Mouse (Mus musculus) G1E (cell line): ENCODE data around the gene Bola1. TPM values are rescaled to one million over a fixed set of nuclear protein-coding genes. Genes with fewer than 3 reads are reported as not detected.
"Not testable (repeated sequence)": the region's sequence is repeated elsewhere in the genome, so short reads cannot be mapped to it uniquely, and the experiment has no call there.

Experiments
- ATAC-seq: 2 replicates; pipeline ENCODE4 v1.8.0; 2016; ENCODE audit warnings: mild to moderate bottlenecking; ENCODE audit not compliant: insufficient number of reproducible peaks, poor library complexity, low FRiP score, severe bottlenecking; ENCODE audit errors: extremely low read depth
- DNase-seq: peaks from one replicate; pipeline ENCODE4 v3.0.0; 2012; ENCODE audit warnings: low spot score
- H3K27me3 ChIP-seq: 2 replicates; pipeline ENCODE4 v1.6.1; 2012; ENCODE audit warnings: mild to moderate bottlenecking, low read length, inconsistent platforms; ENCODE audit not compliant: insufficient read depth
- H3K36me3 ChIP-seq: replicated peaks from 2 replicates; pipeline ENCODE3; 2012; ENCODE audit warnings: mild to moderate bottlenecking, inconsistent platforms
- H3K4me1 ChIP-seq: 2 replicates; pipeline ENCODE4 v1.6.1; 2012; ENCODE audit warnings: low read depth, low read length, inconsistent platforms, mixed read lengths; ENCODE audit not compliant: insufficient read depth
- H3K4me3 ChIP-seq: 2 replicates; pipeline ENCODE4 v1.5.1; 2012; ENCODE audit warnings: low read depth, mild to moderate bottlenecking, inconsistent platforms, low read length, moderate library complexity, mixed read lengths
- H3K9me3 ChIP-seq: replicated peaks from 2 replicates; pipeline ENCODE4 v1.6.1; 2012; ENCODE audit warnings: inconsistent platforms
- CTCF ChIP-seq: IDR thresholded peaks from 2 replicates; pipeline ENCODE4 v1.5.1; 2012; ENCODE audit warnings: low read depth, low read length, inconsistent platforms, mixed read lengths
- GATA1 ChIP-seq: IDR thresholded peaks from 2 replicates; pipeline ENCODE4 v1.6.1; 2012; ENCODE audit warnings: borderline replicate concordance, low read length, inconsistent platforms, mixed read lengths
- GATA2 ChIP-seq: IDR thresholded peaks from 2 replicates; pipeline ENCODE4 v1.6.1; 2012; ENCODE audit warnings: low read depth, low read length, inconsistent platforms, borderline replicate concordance
- POLR2AphosphoS5 ChIP-seq: IDR thresholded peaks from 2 replicates; pipeline ENCODE4 v1.6.1; 2012; ENCODE audit warnings: low read depth, low read length, inconsistent platforms; ENCODE audit not compliant: insufficient replicate concordance
- TAL1 ChIP-seq: conservative IDR thresholded peaks from 2 replicates; pipeline ENCODE4 v1.6.1; 2012; ENCODE audit warnings: low read depth, low read length, inconsistent platforms, mixed read lengths
- polyA plus RNA-seq: library from polyadenylated mRNA; stranded (reverse); fragments of >175 nt; gene quantifications from 2 replicates; pipeline ENCODE4 v1.2.3, GENCODE M21; 2012
- total RNA-seq, 2 experiments: library from RNA; stranded (forward) in 1 of 2; stranded (reverse) in 1 of 2; fragments of 200-1000 nt in 1 of 2; fragments of >200 nt in 1 of 2; fragmentation: Nextera tagmentation in 1 of 2; gene quantifications; 2 replicates each; pipeline ENCODE4 v1.2.3; 2014 to 2017

Bola1 gene
- total and polyA plus RNA-seq, 3 experiments, result 19.6 to 115 (median 48.2) TPM

GRCm38 (mm10) chr3:96247356-96248140 is 28.0 kb upstream of the Bola1 start:
- no peak for DNase-seq
- peak overlapping the region; percentile 56 for H3K4me3 ChIP-seq
- no peaks in the 10 kb centered on the region for H3K9me3 ChIP-seq
- ATAC-seq, result no peak
- no peaks in the 10 kb centered on the region for H3K27me3 ChIP-seq
- no peak for TF ChIP-seq GATA2
- peak; percentile 81; the same call in 1 of the 2 replicates for TF ChIP-seq POLR2AphosphoS5
- no peak for TF ChIP-seq CTCF
- peaks cover 42% of the 10 kb centered on the region for H3K4me1 ChIP-seq
- H3K36me3 ChIP-seq, result no peaks in the 10 kb centered on the region

GRCm38 (mm10) chr3:96246427-96246856 is 26.9 kb upstream of the Bola1 start, which contains the start of gene Hist2h3c1:
Gene Hist2h3c1 (plus strand): TSS chr3:96246685.
- peaks cover 45% of the 10 kb centered on the region for H3K4me1 ChIP-seq
- H3K9me3 ChIP-seq, H3K36me3 ChIP-seq, DNase-seq, H3K27me3 ChIP-seq: not testable (repeated sequence)
- peak; percentile 77 for ATAC-seq
- peak within 1 kb of the TSS; percentile 56 for H3K4me3 ChIP-seq

GRCm38 (mm10) chr3:96246018-96246417 is 26.5 kb upstream of the Bola1 start:
- not testable (repeated sequence) for ATAC-seq

GRCm38 (mm10) chr3:96245003-96245886 is 25.7 kb upstream of the Bola1 start, which contains the start of gene Hist2h2aa1:
Gene Hist2h2aa1 (plus strand): TSS chr3:96245497.
- H3K27me3 ChIP-seq, H3K9me3 ChIP-seq, DNase-seq, H3K36me3 ChIP-seq: not testable (repeated sequence)
- Histone ChIP-seq H3K4me1 (peaks cover 35% of the 10 kb centered on the region), H3K4me3 (peak within 1 kb of the TSS; percentile 70)
- ATAC-seq, result peak; percentile 66

More at GRCm38 (mm10) chr3:96246018-96246417, 26.5 kb upstream of the Bola1 start:
- DNase-seq, H3K36me3 ChIP-seq, H3K4me3 ChIP-seq, H3K9me3 ChIP-seq, H3K27me3 ChIP-seq: not testable (repeated sequence)
- H3K4me1 ChIP-seq, result peaks cover 43% of the 10 kb centered on the region

GRCm38 (mm10) chr3:96243921-96244572 is 24.5 kb upstream of the Bola1 start:
- TF ChIP-seq POLR2AphosphoS5 (no peak), TAL1 (no peak), GATA2 (no peak), CTCF (no peak), GATA1 (no peak)
- Histone ChIP-seq H3K4me1 (peaks cover 31% of the 10 kb centered on the region), H3K36me3 (no peaks in the 10 kb centered on the region), H3K27me3 (no peaks in the 10 kb centered on the region), H3K4me3 (no peak overlapping the region; the same call in 1 of the 2 replicates), H3K9me3 (no peaks in the 10 kb centered on the region)
- DNase-seq, result no peak
- no peak for ATAC-seq

GRCm38 (mm10) chr3:96240799-96241197 is 21.3 kb upstream of the Bola1 start:
- TF ChIP-seq POLR2AphosphoS5 (no peak), CTCF (no peak), TAL1 (no peak), GATA2 (no peak), GATA1 (no peak)
- peaks cover 38% of the 10 kb centered on the region for H3K4me1 ChIP-seq

GRCm38 (mm10) chr3:96239949-96240798 is 20.7 kb upstream of the Bola1 start, which contains the start of gene Hist2h2aa2:
Gene Hist2h2aa2 (minus strand): TSS chr3:96240276.
- DNase-seq, H3K9me3 ChIP-seq, H3K36me3 ChIP-seq, H3K27me3 ChIP-seq: not testable (repeated sequence)
- H3K4me3 ChIP-seq, result peak within 1 kb of the TSS; percentile 67
- peaks cover 38% of the 10 kb centered on the region for H3K4me1 ChIP-seq
- ATAC-seq, result peak; percentile 74

More at GRCm38 (mm10) chr3:96240799-96241197, 21.3 kb upstream of the Bola1 start:
- H3K4me3 ChIP-seq, result no peak overlapping the region
- no peaks in the 10 kb centered on the region for H3K36me3 ChIP-seq
- H3K27me3 ChIP-seq, result no peaks in the 10 kb centered on the region
- DNase-seq (no peak), ATAC-seq (no peak)
- H3K9me3 ChIP-seq, result no peaks in the 10 kb centered on the region
